Mouse (Mus musculus): ENCODE measurements around the gene Stk10. TPM values are rescaled to one million over a fixed set of nuclear protein-coding genes. Genes with fewer than 3 reads are reported as not detected.

Stk10 gene
- polyA plus RNA-seq, 1 experiment from 2014 or later, result 1.6 TPM

GRCm38 (mm10) chr11:32642899-32643886 lies 110.1 kb downstream of the Stk10 start:
- ATAC-seq (ENCODE audit: insufficient number of reproducible peaks, insufficient read depth, low FRiP score, low TSS enrichment, low read depth), result peak; percentile 34; the same call in 1 of the 2 replicates

GRCm38 (mm10) chr11:32644010-32644409 lies 110.9 kb downstream of the Stk10 start:
- Histone ChIP-seq H3K27ac (peak overlapping the region; percentile 99; the same call in 1 of the 2 replicates), H3K9me3 (no peaks in the 10 kb centered on the region), H3K4me2 (peak overlapping the region; percentile 73), H3K4me1 (peaks cover 40% of the 10 kb centered on the region), H3K36me3 (no peaks in the 10 kb centered on the region), H3K4me3 (peak overlapping the region; percentile 95), H3K27me3 (no peaks in the 10 kb centered on the region), H3K9ac (peak overlapping the region; percentile 99)
- no peak for ATAC-seq (ENCODE audit: insufficient number of reproducible peaks, insufficient read depth, low FRiP score, low TSS enrichment, low read depth)
- WGBS, result 48% methylated on average over 3 of the region's 3 CpGs

More at GRCm38 (mm10) chr11:32642899-32643886, 110.1 kb downstream of the Stk10 start:
- H3K36me3 ChIP-seq, result no peaks in the 10 kb centered on the region
- peak overlapping the region; percentile 99 for H3K9ac ChIP-seq
- peak overlapping the region; percentile 95 for H3K4me3 ChIP-seq
- under 1% methylated on average over 53 of the region's 54 CpGs for WGBS
- H3K4me1 ChIP-seq, result peaks cover 44% of the 10 kb centered on the region
- H3K4me2 ChIP-seq, result peak overlapping the region; percentile 73
- H3K27me3 ChIP-seq, result no peaks in the 10 kb centered on the region
- no peaks in the 10 kb centered on the region for H3K9me3 ChIP-seq
- peak overlapping the region; percentile 99 for H3K27ac ChIP-seq

- 89% methylated on average over 2 of the region's 2 CpGs for WGBS
- no peak overlapping the region for H3K4me3 ChIP-seq
- ATAC-seq (ENCODE audit: insufficient number of reproducible peaks, insufficient read depth, low FRiP score, low TSS enrichment, low read depth), result no peak
- no peaks in the 10 kb centered on the region for H3K27me3 ChIP-seq
- H3K4me1 ChIP-seq, result peaks cover 32% of the 10 kb centered on the region
- no peak overlapping the region for H3K27ac ChIP-seq
- H3K9ac ChIP-seq, result no peak overlapping the region
- no peaks in the 10 kb centered on the region for H3K36me3 ChIP-seq
- no peak overlapping the region for H3K4me2 ChIP-seq
- no peaks in the 10 kb centered on the region for H3K9me3 ChIP-seq
Observed at GRCm38 (mm10) chr11:32647265-32647664, 114.2 kb downstream of the Stk10 start.

- Histone ChIP-seq H3K4me2 (no peak overlapping the region), H3K4me1 (peaks cover 25% of the 10 kb centered on the region; the same call in 1 of the 2 replicates), H3K36me3 (no peaks in the 10 kb centered on the region), H3K9ac (no peak overlapping the region), H3K9me3 (no peaks in the 10 kb centered on the region), H3K27me3 (no peaks in the 10 kb centered on the region), H3K4me3 (no peak overlapping the region), H3K27ac (no peak overlapping the region)
- no peak for ATAC-seq (ENCODE audit: insufficient number of reproducible peaks, insufficient read depth, low FRiP score, low TSS enrichment, low read depth)
Observed at GRCm38 (mm10) chr11:32650236-32650749, 117.2 kb downstream of the Stk10 start.

GRCm38 (mm10) chr11:32650893-32651590 lies 117.9 kb downstream of the Stk10 start:
- WGBS, result 88% methylated on average over 7 of the region's 7 CpGs
- Histone ChIP-seq H3K4me3 (no peak overlapping the region), H3K36me3 (no peaks in the 10 kb centered on the region), H3K4me2 (no peak overlapping the region), H3K9ac (no peak overlapping the region), H3K4me1 (peaks cover 25% of the 10 kb centered on the region; the same call in 1 of the 2 replicates), H3K27ac (no peak overlapping the region; the same call in 1 of the 2 replicates), H3K9me3 (no peaks in the 10 kb centered on the region), H3K27me3 (no peaks in the 10 kb centered on the region)
- no peak for ATAC-seq (ENCODE audit: insufficient number of reproducible peaks, insufficient read depth, low FRiP score, low TSS enrichment, low read depth)

- no peaks in the 10 kb centered on the region for H3K36me3 ChIP-seq
- no peaks in the 10 kb centered on the region for H3K27me3 ChIP-seq
- no peak overlapping the region for H3K4me2 ChIP-seq
- 84% methylated on average over 1 of the region's 1 CpGs for WGBS
- H3K9me3 ChIP-seq, result no peaks in the 10 kb centered on the region
- H3K4me3 ChIP-seq, result no peak overlapping the region
- no peak overlapping the region for H3K9ac ChIP-seq
- ATAC-seq (ENCODE audit: insufficient number of reproducible peaks, insufficient read depth, low FRiP score, low TSS enrichment, low read depth), result no peak
- no peak overlapping the region for H3K27ac ChIP-seq
- H3K4me1 ChIP-seq, result peaks cover 21% of the 10 kb centered on the region; the same call in 1 of the 2 replicates
Observed at GRCm38 (mm10) chr11:32651723-32652122, 118.6 kb downstream of the Stk10 start.

- Histone ChIP-seq H3K36me3 (no peaks in the 10 kb centered on the region), H3K27ac (no peak overlapping the region), H3K4me3 (no peak overlapping the region), H3K9ac (no peak overlapping the region), H3K9me3 (no peaks in the 10 kb centered on the region), H3K27me3 (no peaks in the 10 kb centered on the region), H3K4me1 (peaks cover 11% of the 10 kb centered on the region), H3K4me2 (no peak overlapping the region)
- ATAC-seq (ENCODE audit: insufficient number of reproducible peaks, insufficient read depth, low FRiP score, low TSS enrichment, low read depth), result no peak
- 90% methylated on average over 1 of the region's 1 CpGs for WGBS
Observed at GRCm38 (mm10) chr11:32662082-32662656, 129.1 kb downstream of the Stk10 start.

- no peak for ATAC-seq (ENCODE audit: insufficient number of reproducible peaks, insufficient read depth, low FRiP score, low TSS enrichment, low read depth)
- 85% methylated on average over 3 of the region's 3 CpGs for WGBS
- Histone ChIP-seq H3K4me2 (no peak overlapping the region), H3K4me1 (peaks cover 24% of the 10 kb centered on the region), H3K9me3 (no peaks in the 10 kb centered on the region), H3K27me3 (no peaks in the 10 kb centered on the region), H3K9ac (no peak overlapping the region), H3K27ac (no peak overlapping the region), H3K4me3 (no peak overlapping the region), H3K36me3 (no peaks in the 10 kb centered on the region)
Observed at GRCm38 (mm10) chr11:32665639-32666038, 132.5 kb downstream of the Stk10 start.

GRCm38 (mm10) chr11:32666983-32667382 lies 133.9 kb downstream of the Stk10 start:
- Histone ChIP-seq H3K9me3 (no peaks in the 10 kb centered on the region), H3K27me3 (no peaks in the 10 kb centered on the region), H3K4me3 (no peak overlapping the region), H3K36me3 (no peaks in the 10 kb centered on the region), H3K9ac (no peak overlapping the region), H3K4me2 (no peak overlapping the region), H3K4me1 (peaks cover 24% of the 10 kb centered on the region), H3K27ac (no peak overlapping the region)
- ATAC-seq (ENCODE audit: insufficient number of reproducible peaks, insufficient read depth, low FRiP score, low TSS enrichment, low read depth), result no peak

GRCm38 (mm10) chr11:32671480-32671879 lies 138.4 kb downstream of the Stk10 start:
- H3K36me3 ChIP-seq, result no peaks in the 10 kb centered on the region
- peaks cover 16% of the 10 kb centered on the region for H3K4me1 ChIP-seq
- no peak overlapping the region for H3K27ac ChIP-seq
- no peaks in the 10 kb centered on the region for H3K9me3 ChIP-seq
- no peak overlapping the region for H3K4me2 ChIP-seq
- ATAC-seq (ENCODE audit: insufficient number of reproducible peaks, insufficient read depth, low FRiP score, low TSS enrichment, low read depth), result no peak
- no peaks in the 10 kb centered on the region for H3K27me3 ChIP-seq
- H3K9ac ChIP-seq, result no peak overlapping the region
- 80% methylated on average over 4 of the region's 4 CpGs for WGBS
- no peak overlapping the region for H3K4me3 ChIP-seq
